Mouse (Mus musculus) liver, embryonic 16.5 days (tissue): ENCODE measurements around the gene Azin2. TPM values are rescaled to one million over a fixed set of nuclear protein-coding genes. Genes with fewer than 3 reads are reported as not detected.

Experiments
- ATAC-seq: fragments of 200-750 bp; cut with Nextera tagmentation; 2 replicates; pipeline ENCODE4 v1.8.0; 2017; ENCODE audit warnings: low read depth, mild to moderate bottlenecking, moderate number of reproducible peaks, moderate library complexity
- H3K27ac ChIP-seq: fragments of 300-500 bp; sonication (generic); 2 replicates; pipeline ENCODE4 v1.5.1; 2014; ENCODE audit warnings: mild to moderate bottlenecking, low read length
- H3K27me3 ChIP-seq: fragments of 300-500 bp; sonication (generic); 2 replicates; pipeline ENCODE4 v1.6.1; 2014; ENCODE audit warnings: low read depth, low read length, mixed read lengths; ENCODE audit not compliant: control insufficient read depth, insufficient read depth
- H3K36me3 ChIP-seq: fragments of 300-500 bp; sonication (generic); 2 replicates; pipeline ENCODE4 v1.6.1; 2014; ENCODE audit warnings: mild to moderate bottlenecking; ENCODE audit not compliant: control insufficient read depth, insufficient read depth
- H3K4me1 ChIP-seq: fragments of 300-500 bp; sonication (generic); 2 replicates; pipeline ENCODE4 v1.6.1; 2014; ENCODE audit warnings: low read depth, low read length, mixed read lengths; ENCODE audit not compliant: control insufficient read depth
- H3K4me2 ChIP-seq: fragments of 300-500 bp; sonication (generic); 2 replicates; pipeline ENCODE4 v1.6.1; 2014; ENCODE audit warnings: low read depth, low read length, mixed read lengths
- H3K4me3 ChIP-seq: fragments of 300-500 bp; sonication (generic); 2 replicates; pipeline ENCODE4 v1.5.1; 2014; ENCODE audit warnings: low read depth, mild to moderate bottlenecking, low read length
- H3K9ac ChIP-seq: fragments of 300-500 bp; sonication (generic); 2 replicates; pipeline ENCODE4 v1.6.1; 2014; ENCODE audit warnings: low read depth, low read length
- H3K9me3 ChIP-seq: fragments of 300-500 bp; sonication (generic); replicated peaks from 2 replicates; pipeline ENCODE4 v1.6.1; 2016; ENCODE audit warnings: low read length; ENCODE audit not compliant: control insufficient read depth
- WGBS: fragments of 180-500 bp; shearing (Covaris S2); extraction: QIAGEN DNeasy Blood & Tissue Kit; methylation state at CpG from one replicate; pipeline ENCODE4 v1.1.7; 2014; ENCODE audit not compliant: insufficient replicate concordance; 5-methylcytosine and 5-hydroxymethylcytosine counted together
- polyA plus RNA-seq: library from polyadenylated mRNA; unstranded; fragments of >200 nt; fragmentation: Nextera tagmentation; extraction: Ambion mirVana; gene quantifications from 2 replicates; pipeline ENCODE4 v1.2.1, GENCODE M21; 2015

Azin2 gene
- polyA plus RNA-seq, 1 experiment from 2014 or later, result 0.71 TPM

- H3K36me3 ChIP-seq, result no peaks in the 10 kb centered on the region
- H3K4me1 ChIP-seq, result no peaks in the 10 kb centered on the region
- H3K4me2 ChIP-seq, result no peak overlapping the region
- H3K27me3 ChIP-seq, result 0 out of 2 replicates have a peak, but pooled peaks cover 2% of the 10 kb centered on the region
- H3K4me3 ChIP-seq, result no peak overlapping the region
- H3K9me3 ChIP-seq, result no peaks in the 10 kb centered on the region
- ATAC-seq, result no peak
- WGBS, result 38% methylated on average over 7 of the region's 7 CpGs
- H3K9ac ChIP-seq, result no peak overlapping the region
- H3K27ac ChIP-seq, result no peak overlapping the region
These were observed 29.5 kb downstream of the Azin2 start for GRCm38 (mm10) chr4:128932783-128933182.

GRCm38 (mm10) chr4:128924841-128925606 is 37.2 kb downstream of the Azin2 start:
- H3K27me3 ChIP-seq, result peaks cover 8% of the 10 kb centered on the region
- H3K9ac ChIP-seq, result no peak overlapping the region
- ATAC-seq, result peak; percentile 32; the same call in 1 of the 2 replicates
- H3K27ac ChIP-seq, result no peak overlapping the region
- no peaks in the 10 kb centered on the region for H3K36me3 ChIP-seq
- peak overlapping the region; percentile 32 for H3K4me3 ChIP-seq
- H3K4me2 ChIP-seq, result peak overlapping the region; percentile 50
- H3K4me1 ChIP-seq, result no peaks in the 10 kb centered on the region
- no peaks in the 10 kb centered on the region for H3K9me3 ChIP-seq
- 14% methylated on average over 36 of the region's 36 CpGs for WGBS

- Histone ChIP-seq H3K4me3 (no peak overlapping the region), H3K27me3 (peaks cover 8% of the 10 kb centered on the region), H3K4me1 (no peaks in the 10 kb centered on the region), H3K4me2 (no peak overlapping the region), H3K36me3 (no peaks in the 10 kb centered on the region), H3K9ac (no peak overlapping the region), H3K27ac (no peak overlapping the region), H3K9me3 (no peaks in the 10 kb centered on the region)
- ATAC-seq, result no peak
- 80% methylated on average over 3 of the region's 3 CpGs for WGBS
These were observed 38.6 kb downstream of the Azin2 start for GRCm38 (mm10) chr4:128923603-128924002.

- Histone ChIP-seq H3K9ac (no peak overlapping the region), H3K36me3 (no peaks in the 10 kb centered on the region), H3K27ac (no peak overlapping the region), H3K4me3 (no peak overlapping the region), H3K4me1 (no peaks in the 10 kb centered on the region; the same call in 1 of the 2 replicates), H3K27me3 (peaks cover 3% of the 10 kb centered on the region; the same call in 1 of the 2 replicates), H3K9me3 (no peaks in the 10 kb centered on the region), H3K4me2 (no peak overlapping the region)
- WGBS, result 23% methylated on average over 10 of the region's 10 CpGs
- no peak for ATAC-seq
These were observed 43.1 kb downstream of the Azin2 start for GRCm38 (mm10) chr4:128919106-128919505.

GRCm38 (mm10) chr4:128918187-128918586 is 44.1 kb downstream of the Azin2 start:
- ATAC-seq, result no peak
- Histone ChIP-seq H3K36me3 (no peaks in the 10 kb centered on the region), H3K9ac (no peak overlapping the region), H3K4me3 (no peak overlapping the region), H3K27me3 (no peaks in the 10 kb centered on the region; the same call in 1 of the 2 replicates), H3K4me2 (no peak overlapping the region), H3K9me3 (no peaks in the 10 kb centered on the region), H3K27ac (no peak overlapping the region), H3K4me1 (no peaks in the 10 kb centered on the region; the same call in 1 of the 2 replicates)
- 35% methylated on average over 3 of the region's 3 CpGs for WGBS

- Histone ChIP-seq H3K36me3 (no peaks in the 10 kb centered on the region), H3K9me3 (no peaks in the 10 kb centered on the region), H3K4me1 (no peaks in the 10 kb centered on the region; the same call in 1 of the 2 replicates), H3K4me3 (no peak overlapping the region), H3K4me2 (no peak overlapping the region), H3K27ac (no peak overlapping the region), H3K27me3 (no peaks in the 10 kb centered on the region; the same call in 1 of the 2 replicates), H3K9ac (no peak overlapping the region)
- ATAC-seq, result no peak
- 67% methylated on average over 6 of the region's 6 CpGs for WGBS
These were observed 44.5 kb downstream of the Azin2 start for GRCm38 (mm10) chr4:128917756-128918155.

- no peaks in the 10 kb centered on the region; the same call in 1 of the 2 replicates for H3K27me3 ChIP-seq
- no peaks in the 10 kb centered on the region for H3K9me3 ChIP-seq
- no peaks in the 10 kb centered on the region; the same call in 1 of the 2 replicates for H3K4me1 ChIP-seq
- ATAC-seq, result no peak
- no peak overlapping the region for H3K9ac ChIP-seq
- no peak overlapping the region for H3K27ac ChIP-seq
- no peaks in the 10 kb centered on the region for H3K36me3 ChIP-seq
- WGBS, result 51% methylated on average over 3 of the region's 3 CpGs
- H3K4me3 ChIP-seq, result no peak overlapping the region
- H3K4me2 ChIP-seq, result no peak overlapping the region
These were observed 45.1 kb downstream of the Azin2 start for GRCm38 (mm10) chr4:128917119-128917518.

GRCm38 (mm10) chr4:128913794-128914193 is 48.4 kb downstream of the Azin2 start:
- no peaks in the 10 kb centered on the region for H3K36me3 ChIP-seq
- no peak overlapping the region for H3K4me2 ChIP-seq
- ATAC-seq, result no peak
- H3K4me3 ChIP-seq, result no peak overlapping the region
- 14% methylated on average over 4 of the region's 4 CpGs for WGBS
- H3K4me1 ChIP-seq, result no peaks in the 10 kb centered on the region; the same call in 1 of the 2 replicates
- H3K27me3 ChIP-seq, result no peaks in the 10 kb centered on the region
- H3K27ac ChIP-seq, result no peak overlapping the region
- no peaks in the 10 kb centered on the region for H3K9me3 ChIP-seq
- no peak overlapping the region for H3K9ac ChIP-seq

- Histone ChIP-seq H3K27me3 (no peaks in the 10 kb centered on the region), H3K4me3 (no peak overlapping the region), H3K9ac (no peak overlapping the region), H3K27ac (no peak overlapping the region), H3K4me1 (no peaks in the 10 kb centered on the region), H3K36me3 (no peaks in the 10 kb centered on the region), H3K9me3 (no peaks in the 10 kb centered on the region), H3K4me2 (no peak overlapping the region)
- ATAC-seq, result no peak
- 60% methylated on average over 10 of the region's 10 CpGs for WGBS
These were observed 50.2 kb downstream of the Azin2 start for GRCm38 (mm10) chr4:128912085-128912484.
